ENCODE assay signal across 24 mouse cellular contexts in the genomic region with DNA sequence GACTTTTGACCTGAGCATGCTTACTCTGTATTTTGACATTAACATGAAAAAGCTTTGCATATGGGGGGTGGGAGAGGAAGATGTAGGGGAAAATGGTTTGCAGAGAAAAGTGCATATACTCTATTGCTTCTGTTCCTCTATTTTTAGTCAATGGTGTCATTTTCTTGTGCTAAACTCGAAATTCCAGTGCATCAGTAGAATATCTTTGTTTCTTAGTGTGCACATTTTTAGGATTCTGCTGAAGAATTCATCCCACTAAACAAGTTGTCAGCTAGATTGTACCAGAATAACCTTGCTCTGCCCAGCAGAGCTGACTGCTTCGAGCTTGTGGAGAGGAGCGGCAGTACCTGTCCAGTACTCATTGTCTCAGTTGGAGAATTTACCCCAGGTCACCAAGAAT.
DNase-seq lines count a peak whose midpoint lies in the region; ATAC-seq and TF ChIP-seq lines count a peak whose summit lies in the region.
"Had no signal": no experiment of that assay in that cellular context is flagged by ENCODE, and none has a peak within 500 bp of the region (broad histone marks: within the 10 kb centered on the region; RNA-seq: fewer than 3 reads in every experiment).

No protein-coding gene starts in this region.

- DNase-seq in frontal cortex, postnatal 25 days (ENCODE audit: low spot score in 2 of 2): no peak
- DNase-seq in limb, embryonic 11.5 days (ENCODE audit: low spot score): peak; percentile 9
- DNase-seq in limb, embryonic 10.5 days (ENCODE audit: low spot score): no peak
- no peak for DNase-seq in cerebellum, postnatal 25 days
- DNase-seq in hindbrain, postnatal 0 days (ENCODE audit: low spot score): no peak
- DNase-seq: adrenal gland, postnatal 10 days; cerebellum, adult 11 months; cerebellum, adult 2 months; cerebellum, adult 9-11 months; cerebellum, postnatal 36 days; forebrain, postnatal 0 days; gastrocnemius, postnatal 10 days; gastrocnemius, postnatal 36 days had no signal

- TF ChIP-seq CTCF in cortical plate, adult 2 months (IDR thresholded peaks at IDR 0.05; ENCODE audit: extremely low read depth, insufficient read depth, low read length): no peak
- TF ChIP-seq CTCF in olfactory bulb, adult 2 months (IDR thresholded peaks at IDR 0.05; ENCODE audit: insufficient read depth, low read depth, low read length): no peak
- TF ChIP-seq CTCF in hindbrain, postnatal 0 days (IDR thresholded peaks at IDR 0.05; ENCODE audit: low read depth): no peak

- ATAC-seq in frontal cortex, adult (ENCODE audit: low TSS enrichment): peak; percentile 88
- no peak for ATAC-seq in limb, embryonic 11.5 days (ENCODE audit: insufficient number of reproducible peaks, low FRiP score, low TSS enrichment, low read depth)
- no peak for ATAC-seq in hindbrain, postnatal 0 days
- ATAC-seq: forebrain, embryonic 14.5 days; forebrain, postnatal 0 days; hindbrain, embryonic 16.5 days; inflammation-experienced regulatory T-cells, adult 6 months; Patski had no signal

- no peaks in the 10 kb centered on the region for H3K4me1 ChIP-seq in limb, embryonic 11.5 days (ENCODE audit: control insufficient read depth, insufficient read depth, low read length)
- no peaks in the 10 kb centered on the region for H3K4me1 ChIP-seq in limb, embryonic 10.5 days
- peaks cover 2% of the 10 kb centered on the region; the same call in 1 of the 2 replicates for H3K4me1 ChIP-seq in cortical plate, adult 2 months (ENCODE audit: control insufficient read depth, insufficient read depth, low read length)
- H3K4me1 ChIP-seq in olfactory bulb, adult 2 months (ENCODE audit: control insufficient read depth, insufficient read depth, low read length): no peaks in the 10 kb centered on the region
- H3K4me1 ChIP-seq in hindbrain, postnatal 0 days (ENCODE audit: insufficient read depth, low read length): no peaks in the 10 kb centered on the region
- H3K4me1 ChIP-seq: hindbrain, embryonic 10.5 days; hindbrain, embryonic 13.5 days had no signal

- no peak overlapping the region for H3K27ac ChIP-seq in limb, embryonic 11.5 days (replicated peaks; ENCODE audit: low read depth, low read length)
- H3K27ac ChIP-seq in limb, embryonic 10.5 days: no peak overlapping the region
- peak overlapping the region; percentile 94 for H3K27ac ChIP-seq in cortical plate, adult 2 months (ENCODE audit: insufficient read depth, low read length)
- H3K27ac ChIP-seq in olfactory bulb, adult 2 months (ENCODE audit: insufficient read depth, low read depth, low read length): 0 out of 2 replicates have a peak overlapping the region, but pooled peaks have one; percentile 8
- no peak overlapping the region for H3K27ac ChIP-seq in hindbrain, postnatal 0 days
- H3K27ac ChIP-seq: hindbrain, embryonic 10.5 days; hindbrain, embryonic 13.5 days had no signal

- no peaks in the 10 kb centered on the region for H3K27me3 ChIP-seq in limb, embryonic 11.5 days (ENCODE audit: control insufficient read depth, insufficient read depth, low read length)
- H3K27me3 ChIP-seq in limb, embryonic 10.5 days (ENCODE audit: low read depth, poor library complexity, severe bottlenecking): no peaks in the 10 kb centered on the region
- H3K27me3 ChIP-seq in hindbrain, postnatal 0 days (ENCODE audit: insufficient read depth, low read length): no peaks in the 10 kb centered on the region
- H3K27me3 ChIP-seq: hindbrain, embryonic 13.5 days; Patski had no signal

- H3K9me3 ChIP-seq in limb, embryonic 11.5 days (ENCODE audit: control insufficient read depth, low read length): no peaks in the 10 kb centered on the region
- H3K9me3 ChIP-seq in limb, embryonic 10.5 days (replicated peaks): no peaks in the 10 kb centered on the region
- H3K9me3 ChIP-seq in hindbrain, postnatal 0 days (ENCODE audit: low read length): no peaks in the 10 kb centered on the region
- H3K9me3 ChIP-seq: G1E; hindbrain, embryonic 10.5 days; hindbrain, embryonic 13.5 days had no signal

- 94% methylated on average over 3 of the region's 3 CpGs for WGBS in limb, embryonic 11.5 days
- WGBS in limb, embryonic 10.5 days: 88% methylated on average over 3 of the region's 3 CpGs
- 65% methylated on average over 3 of the region's 3 CpGs for WGBS in olfactory bulb, adult 2 months
- 89% methylated on average over 3 of the region's 3 CpGs for WGBS in hindbrain, postnatal 0 days

- no peak overlapping the region for H3K4me3 ChIP-seq in limb, embryonic 11.5 days (ENCODE audit: low read depth, low read length)
- no peak overlapping the region for H3K4me3 ChIP-seq in limb, embryonic 10.5 days
- no peak overlapping the region for H3K4me3 ChIP-seq in cortical plate, adult 2 months (ENCODE audit: insufficient read depth, low read length)
- no peak overlapping the region for H3K4me3 ChIP-seq in olfactory bulb, adult 2 months (ENCODE audit: insufficient read depth, low read depth, low read length)
- H3K4me3 ChIP-seq in hindbrain, postnatal 0 days (ENCODE audit: low read length): no peak overlapping the region
- H3K4me3 ChIP-seq: hindbrain, embryonic 10.5 days; hindbrain, embryonic 13.5 days had no signal

- H3K9ac ChIP-seq in limb, embryonic 11.5 days (ENCODE audit: low read length): no peak overlapping the region
- H3K9ac ChIP-seq in hindbrain, postnatal 0 days (replicated peaks; ENCODE audit: low read length): no peak overlapping the region
- H3K9ac ChIP-seq: forebrain, postnatal 0 days; hindbrain, embryonic 13.5 days had no signal

- no peak overlapping the region for H3K4me2 ChIP-seq in limb, embryonic 11.5 days (ENCODE audit: low read depth, severe bottlenecking)
- no peak overlapping the region for H3K4me2 ChIP-seq in hindbrain, postnatal 0 days (ENCODE audit: low read depth, low read length)
- H3K4me2 ChIP-seq: heart, embryonic 11.5 days; hindbrain, embryonic 13.5 days had no signal

- TF ChIP-seq POLR2A in cortical plate, adult 2 months (IDR thresholded peaks at IDR 0.05; ENCODE audit: extremely low read depth, insufficient read depth, low read length): no peak
- TF ChIP-seq POLR2A in olfactory bulb, adult 2 months (IDR thresholded peaks at IDR 0.05; ENCODE audit: insufficient read depth, low read depth, low read length): no peak

- peaks cover 6% of the 10 kb centered on the region for H3K36me3 ChIP-seq in limb, embryonic 11.5 days (ENCODE audit: control insufficient read depth, insufficient read depth, low read length)
- H3K36me3 ChIP-seq in limb, embryonic 10.5 days: peaks cover 69% of the 10 kb centered on the region
- peaks cover 41% of the 10 kb centered on the region for H3K36me3 ChIP-seq in hindbrain, postnatal 0 days (ENCODE audit: insufficient read depth, low read length)

Comparison
In these comparisons a context has a peak if more than half of its experiments do, and no peak if none do; other contexts are left out.
1. H3K27ac ChIP-seq: peak in cortical plate, adult 2 months (single experiment) and olfactory bulb, adult 2 months (single experiment); none in limb, embryonic 11.5 days (single experiment), limb, embryonic 10.5 days (single experiment) and hindbrain, postnatal 0 days (single experiment).